Mouse (Mus musculus): ENCODE results near the gene Magi3. TPM values are rescaled to one million over a fixed set of nuclear protein-coding genes. Genes with fewer than 3 reads are reported as not detected.

Magi3 gene
- polyA plus RNA-seq (2012; rRNA removed): 15.8 and 16.5 TPM in 2 replicates

GRCm38 (mm10) chr3:104220295-104220965 is at the start of gene Magi3:
TSS of gene Magi3 (minus strand) at chr3:104220374.

GRCm38 (mm10) chr3:103967861-103968691 is 252.1 kb downstream of the Magi3 start, which contains the start of gene Phtf1:
TSS of gene Phtf1 (plus strand) at chr3:103968110.

Measured in central nervous system, embryonic 18 days (tissue).